Mouse (Mus musculus): ENCODE data around the gene Herpud1. TPM values are rescaled to one million over a fixed set of nuclear protein-coding genes. Genes with fewer than 3 reads are reported as not detected.
A peak's percentile ranks its signal among the peaks of the same experiment; 100 is the strongest.

Gene Herpud1
- total RNA-seq, 2 experiments from 2014 or later, result 54.8 to 80.2 TPM

- DNase-seq, result no peak
Observed at GRCm38 (mm10) chr8:94412518-94412917, 26.3 kb downstream of the Herpud1 start.

GRCm38 (mm10) chr8:94413509-94413908 is 27.3 kb downstream of the Herpud1 start:
- no peak for DNase-seq

GRCm38 (mm10) chr8:94415218-94415617 is 29.0 kb downstream of the Herpud1 start:
- no peak for DNase-seq

- no peak for DNase-seq
Observed at GRCm38 (mm10) chr8:94418017-94418416, 31.8 kb downstream of the Herpud1 start.

DNA sequence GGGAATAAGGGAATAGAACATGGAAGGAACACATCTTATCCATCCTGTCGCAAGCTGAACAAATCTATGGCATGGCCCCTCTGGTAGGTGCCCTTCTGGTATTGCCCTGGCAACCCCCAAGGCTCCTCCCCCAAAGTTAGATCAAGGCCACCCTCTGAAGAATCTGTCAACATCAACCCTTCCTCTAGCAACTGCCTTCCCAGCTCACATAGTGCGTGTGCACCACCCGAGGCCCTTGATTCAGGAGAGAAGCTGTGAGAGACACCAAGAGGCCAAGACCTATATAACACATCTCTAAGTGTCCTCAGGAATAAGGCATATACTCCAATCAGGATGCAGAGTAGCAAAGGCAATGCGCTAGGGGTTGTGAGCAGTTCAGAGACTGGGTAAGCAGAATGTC is 36.0 kb downstream of the Herpud1 start:
- DNase-seq, result no peak

DNA sequence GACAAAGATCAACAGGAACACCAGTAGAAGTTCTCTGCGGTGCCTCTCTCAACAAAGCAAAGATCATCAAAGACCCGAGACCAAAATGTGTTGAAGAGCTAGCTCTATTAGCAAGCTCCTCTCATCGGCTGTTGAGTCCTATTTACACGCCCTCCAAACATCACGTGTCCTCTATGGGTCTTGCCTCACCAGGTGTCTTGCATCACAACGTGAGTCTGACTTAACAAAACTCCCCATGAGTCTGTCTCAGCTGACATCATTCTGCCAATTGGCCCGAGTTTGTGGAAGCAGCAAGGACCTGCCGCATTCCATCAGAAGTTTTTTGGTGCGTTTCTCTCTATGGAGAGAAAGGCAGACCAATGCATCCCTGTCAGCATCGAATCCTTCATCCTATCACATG is 41.7 kb downstream of the Herpud1 start:
- no peak for DNase-seq

DNA sequence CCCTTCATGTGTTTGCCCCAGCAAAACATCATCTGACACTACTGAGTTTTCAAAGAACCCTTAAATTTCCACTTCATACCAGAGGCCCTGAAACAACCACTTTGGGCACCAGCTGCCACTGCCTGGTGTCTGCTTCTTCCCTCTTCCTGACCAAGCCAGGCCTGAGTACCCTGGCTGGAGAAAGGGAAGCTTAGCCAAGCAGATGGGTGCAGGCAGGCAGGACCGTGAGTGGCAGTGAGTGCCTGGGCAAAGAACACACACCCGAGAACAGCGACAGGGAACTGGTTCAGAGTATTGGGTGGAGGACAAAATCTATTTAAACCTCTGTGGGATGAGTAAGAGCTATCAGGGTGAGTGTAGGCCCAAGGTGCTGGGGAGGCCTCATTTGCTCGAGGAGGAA is 42.2 kb downstream of the Herpud1 start:
- no peak for DNase-seq

DNA sequence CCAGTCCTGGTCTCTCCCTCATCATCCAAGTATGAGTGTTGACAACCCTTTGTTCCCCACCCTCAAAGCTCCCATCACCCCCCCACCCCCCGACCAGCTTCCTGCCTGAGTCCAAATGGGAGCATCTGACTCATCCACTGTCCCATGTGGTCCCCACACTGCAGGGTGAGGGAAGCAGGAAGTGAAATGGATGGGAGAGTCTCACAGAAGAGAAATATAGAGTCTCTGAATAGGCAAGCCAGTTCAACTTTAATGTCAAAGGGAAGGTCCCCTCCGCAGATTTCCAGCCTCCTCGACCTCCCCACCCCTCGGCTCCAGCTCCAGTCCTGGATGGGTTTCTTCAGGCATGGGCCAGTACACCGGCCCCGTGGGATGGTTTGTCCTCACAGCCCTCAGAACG is 43.1 kb downstream of the Herpud1 start:
- DNase-seq, result no peak

- no peak for DNase-seq
Observed at GRCm38 (mm10) chr8:94432212-94432611, 46.0 kb downstream of the Herpud1 start.

DNA sequence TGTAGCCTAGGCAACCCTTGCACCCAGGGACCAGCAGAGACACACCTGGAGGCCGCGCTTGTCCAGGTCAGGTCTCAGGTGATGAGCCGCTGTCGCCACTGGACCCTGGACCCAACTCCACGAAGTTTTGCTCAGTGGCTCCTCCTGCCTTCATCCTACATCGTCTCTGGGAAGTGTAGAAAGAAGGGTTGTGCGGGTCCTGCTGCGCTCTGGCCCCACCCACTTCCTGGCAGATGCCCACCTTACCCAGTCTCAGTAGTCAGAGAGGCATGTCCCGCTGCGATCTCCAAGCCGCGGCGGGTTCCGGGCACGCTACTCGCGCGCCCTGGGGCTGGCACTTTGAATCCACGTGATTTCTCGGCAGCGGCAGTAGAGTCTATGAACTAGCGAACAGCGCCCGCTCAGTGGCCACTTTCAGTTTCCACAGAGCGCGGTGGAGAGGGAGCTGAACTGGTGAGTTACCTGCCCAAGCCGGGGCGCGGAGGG is 47.8 kb downstream of the Herpud1 start, which contains the start of gene Nlrc5:
TSS of gene Nlrc5 (plus strand) at position 376 of the 486 bp plus-strand sequence.
- DNase-seq, result peak; percentile 26 to 28

- no peak for DNase-seq
Observed at GRCm38 (mm10) chr8:94434958-94435357, 48.7 kb downstream of the Herpud1 start.

- no peak for DNase-seq
Observed at GRCm38 (mm10) chr8:94435397-94436111, 49.3 kb downstream of the Herpud1 start.

- no peak for DNase-seq
Observed at GRCm38 (mm10) chr8:94436112-94436572, 49.9 kb downstream of the Herpud1 start.

- no peak for DNase-seq
Observed at GRCm38 (mm10) chr8:94436900-94437299, 50.7 kb downstream of the Herpud1 start.

DNA sequence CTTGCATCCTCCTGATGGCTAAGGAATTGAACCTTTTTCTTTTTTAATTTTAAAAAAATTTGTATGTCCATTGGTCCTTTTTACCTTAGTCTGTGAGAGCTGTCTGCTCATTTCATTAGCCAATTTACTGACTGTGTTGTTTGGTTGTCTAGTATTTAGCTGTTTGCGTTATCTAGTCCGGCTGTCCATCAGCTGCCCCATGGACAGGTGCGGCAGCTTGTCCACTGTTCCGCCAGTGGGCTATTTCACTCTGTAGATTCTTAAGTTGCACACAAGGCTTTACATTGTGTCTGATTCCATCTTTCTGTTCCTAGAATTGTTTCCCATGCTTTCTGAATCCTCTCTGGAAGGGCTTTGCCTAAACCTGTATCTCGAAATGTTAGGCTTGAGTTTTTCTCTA is 52.4 kb downstream of the Herpud1 start:
- DNase-seq, result no peak

- no peak for DNase-seq
Observed at GRCm38 (mm10) chr8:94439691-94440090, 53.5 kb downstream of the Herpud1 start.

DNA sequence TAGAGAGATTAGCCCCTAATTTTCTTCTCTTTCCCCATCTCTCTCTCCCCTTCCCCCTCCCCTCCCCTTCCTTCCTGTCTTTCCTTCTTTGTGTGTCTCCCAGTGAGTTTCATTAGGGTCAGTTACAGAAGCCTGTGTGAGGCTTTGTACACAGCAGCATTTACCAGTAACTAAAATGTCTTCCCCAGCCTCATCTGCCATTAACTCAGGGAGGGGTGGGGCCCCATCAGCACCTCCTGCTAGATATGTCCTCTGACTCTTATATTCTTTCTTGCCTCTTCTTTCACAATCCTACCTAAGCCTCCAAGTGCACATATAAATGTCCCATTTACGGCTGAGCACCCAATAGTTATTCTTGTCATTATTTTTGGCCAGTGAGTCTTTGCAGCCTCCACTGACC is 54.2 kb downstream of the Herpud1 start:
- no peak for DNase-seq

DNA sequence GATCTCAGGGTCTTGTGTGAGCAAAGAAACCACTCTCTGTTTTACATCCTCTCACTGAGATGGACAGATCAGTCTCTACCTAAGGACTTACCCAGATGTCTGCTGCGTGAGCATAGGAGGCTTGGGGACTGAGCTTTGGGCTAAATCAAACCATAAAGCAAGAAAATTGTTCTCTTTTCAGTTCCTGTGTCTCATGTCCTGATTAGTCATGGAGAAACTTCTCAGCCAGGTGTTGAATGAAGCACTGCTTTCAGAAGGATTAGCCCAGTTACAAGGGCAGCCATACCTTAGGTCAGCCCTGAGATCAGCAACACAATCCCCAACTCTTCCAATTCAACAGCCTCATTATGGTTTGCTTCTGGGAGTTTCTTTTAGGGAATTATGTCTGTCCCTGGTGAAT is 55.4 kb downstream of the Herpud1 start:
- no peak for DNase-seq

DNA sequence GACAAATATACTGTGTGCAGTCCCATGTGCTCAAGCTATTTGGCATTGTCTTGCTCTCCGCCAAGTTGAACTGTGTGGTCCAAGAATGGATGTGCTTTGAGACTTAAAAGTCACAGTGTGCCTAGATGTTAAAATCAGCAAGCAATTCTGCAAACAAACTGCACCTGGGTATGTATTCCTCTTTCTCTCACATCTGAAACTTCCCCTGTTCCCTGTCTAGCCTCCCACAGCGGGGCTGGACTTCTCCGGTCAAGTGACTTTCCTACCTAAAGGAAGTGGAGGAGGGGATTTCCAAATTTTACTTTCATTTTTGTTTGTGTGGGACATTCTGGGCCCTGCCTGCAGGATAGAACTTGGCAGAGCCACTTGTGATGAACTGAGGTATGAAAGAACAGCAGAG is 56.9 kb downstream of the Herpud1 start:
- DNase-seq, result no peak

DNA sequence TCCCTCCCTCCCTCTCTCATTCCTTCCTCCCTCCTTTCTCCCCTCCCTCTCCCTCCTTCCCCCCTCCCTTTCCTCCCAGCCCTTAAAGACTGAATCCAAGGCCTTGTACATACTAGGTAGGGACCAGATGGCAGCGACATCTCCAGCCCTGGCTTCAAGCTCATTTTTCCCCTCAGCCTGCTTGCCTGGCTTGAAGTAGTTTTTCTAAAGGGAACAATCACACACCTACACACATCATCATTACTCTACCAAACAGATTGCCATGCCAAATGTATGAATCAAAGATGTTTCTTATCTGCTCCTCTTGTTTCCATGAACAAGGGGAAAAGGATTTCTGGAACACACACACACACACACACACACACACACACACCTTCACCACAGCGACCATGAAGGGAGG is 58.2 kb downstream of the Herpud1 start:
- DNase-seq, result no peak
